ENCODE assay signal across 8 mouse cellular contexts in genomic region chr9:22475424-22475868, GRCm38 (mm10). TPM values are rescaled to one million over a fixed set of nuclear protein-coding genes. Genes with fewer than 3 reads are reported as not detected.
DNase-seq lines count a peak whose midpoint lies in the region; ATAC-seq lines count a peak whose summit lies in the region.

Gene Bbs9, plus strand, starts transcription at chr9:22475715.

- ATAC-seq in inflammation-experienced regulatory T-cells, adult 6 months: peak; percentile 96
- peak; percentile 100 for ATAC-seq in megakaryocyte-erythroid progenitor cell, adult 5-6 weeks (replicated peaks; ENCODE audit: low FRiP score, low TSS enrichment, poor library complexity, severe bottlenecking)

- intact Hi-C loops in gastrocnemius, postnatal 14 days (cut with DNase I; ENCODE audit: low total_unique reads): no loop called here
- intact Hi-C loops in left cerebral cortex, postnatal 10 days (cut with DNase I): no loop called here

- DNase-seq in adrenal gland, adult (ENCODE audit: inconsistent age in 2 of 2, low spot score in 1 of 2): peak; percentile 96 to 98
- peak; percentile 96 for DNase-seq in embryo, embryonic 10.5 days (ENCODE audit: low spot score)
- peak; percentile 91 for DNase-seq in gastrocnemius, postnatal 14 days
- DNase-seq in left cerebral cortex, postnatal 10 days (ENCODE audit: extremely low spot score in 1 of 2, low spot score in 2 of 2): peak; percentile 92 to 95
- DNase-seq in right cerebral cortex, postnatal 25 days: peak; percentile 95
- DNase-seq in urinary bladder, postnatal 4 days (ENCODE audit: low spot score in 2 of 2): peak; percentile 88

RNA-seq across cellular contexts. Expression of gene Bbs9, which starts in this region (rescaled TPM):
- total RNA-seq in gastrocnemius, postnatal 14 days (2021): 1 to 10 TPM; 8.2 to 9.4 TPM
- 10 to 100 TPM in 2 of 3 experiments, 1 to 10 TPM in 1; 9.0 to 16.0 (median 12.0) TPM for polyA plus RNA-seq in inflammation-experienced regulatory T-cells, adult 6 months (2017; shearing (Covaris generic))
- total RNA-seq in left cerebral cortex, postnatal 10 days (2021): 10 to 100 TPM; 27.8 to 28.6 TPM
- 12.2 and 25.8 TPM in 2 replicates for total RNA-seq in megakaryocyte-erythroid progenitor cell, adult 5-6 weeks (2014; fragmentation: Nextera tagmentation)
- total RNA-seq in megakaryocyte-erythroid progenitor cell, adult 5-6 weeks (2017): 17.8 and 20.2 TPM in 2 replicates

Comparison
In these comparisons a context has a peak if more than half of its experiments do, and no peak if none do; other contexts are left out.
1. Peak in every context shown above with its lines: DNase-seq and ATAC-seq.